Mouse (Mus musculus): ENCODE measurements around the gene Zscan10.

Zscan10 gene

DNA sequence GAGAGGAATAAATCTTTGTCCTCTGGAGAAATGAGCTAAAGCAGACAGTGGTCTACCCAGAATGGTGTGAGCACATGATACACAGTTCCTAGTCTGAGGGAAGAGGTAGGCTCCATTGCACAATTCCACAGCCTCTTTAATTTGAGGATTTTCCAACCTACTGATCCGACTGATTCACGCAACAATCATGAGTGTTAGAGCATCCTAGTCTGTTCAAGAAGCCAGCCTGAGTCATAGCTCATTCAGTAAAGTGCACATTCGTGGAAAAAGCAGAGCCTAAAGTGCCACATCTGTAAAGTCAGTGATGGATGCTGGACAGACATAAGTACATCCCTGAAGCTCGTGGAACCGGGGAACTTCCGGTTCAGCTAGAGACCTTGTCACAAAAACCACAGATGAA, 50.7 kb downstream of the Zscan10 start:
- DNase-seq (ENCODE audit: low read depth) = no peak

GRCm38 (mm10) chr17:23653324-23653723, 52.7 kb downstream of the Zscan10 start:
- no peak for DNase-seq (ENCODE audit: low read depth)

DNA sequence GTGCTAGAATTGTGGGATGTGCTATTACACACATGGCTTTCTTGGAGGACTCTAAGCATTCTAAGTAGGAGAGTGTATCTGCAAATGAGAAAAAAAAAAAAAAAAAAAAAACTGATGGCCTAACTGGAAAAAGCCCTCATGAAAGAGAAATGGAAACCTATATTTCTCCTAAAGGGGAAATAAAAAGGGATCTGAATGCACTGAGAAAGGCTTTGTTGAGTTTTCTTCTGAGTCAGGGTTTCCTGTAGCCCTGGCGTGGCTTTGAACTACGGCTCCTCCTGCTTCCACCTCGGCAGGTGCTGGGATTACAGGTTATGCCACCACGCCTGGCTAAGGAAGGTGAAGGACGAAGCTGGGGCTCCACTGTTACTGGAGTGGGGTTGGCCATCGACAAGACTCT, 53.3 kb downstream of the Zscan10 start:
- no peak for DNase-seq (ENCODE audit: low read depth)

GRCm38 (mm10) chr17:23654410-23654809, 53.8 kb downstream of the Zscan10 start:
- DNase-seq (ENCODE audit: low read depth) = no peak

GRCm38 (mm10) chr17:23658450-23658849, 57.8 kb downstream of the Zscan10 start:
- DNase-seq (ENCODE audit: low read depth) = no peak

GRCm38 (mm10) chr17:23660117-23660875, 59.6 kb downstream of the Zscan10 start, which contains the start of gene Bicdl2:
Bicdl2 (plus strand) TSS chr17:23660506.
- DNase-seq (ENCODE audit: low read depth) = no peak

All from 416B (cell line).